Mouse (Mus musculus): ENCODE measurements around the gene Col25a1. TPM values are rescaled to one million over a fixed set of nuclear protein-coding genes. Genes with fewer than 3 reads are reported as not detected.

Gene Col25a1
- polyA plus RNA-seq, 3 experiments from 2014 or later, result not detected

GRCm38 (mm10) chr3:130256059-130256458 is 124.8 kb downstream of the Col25a1 start:
- ATAC-seq, result no peak

- ATAC-seq, result no peak
Measured at GRCm38 (mm10) chr3:130256610-130257009, 125.3 kb downstream of the Col25a1 start.

GRCm38 (mm10) chr3:130259670-130260069 is 128.4 kb downstream of the Col25a1 start:
- no peak for ATAC-seq

- no peak for ATAC-seq
Measured at GRCm38 (mm10) chr3:130260316-130260715, 129.0 kb downstream of the Col25a1 start.

- ATAC-seq, result no peak
Measured at GRCm38 (mm10) chr3:130265104-130265503, 133.8 kb downstream of the Col25a1 start.

- no peak for ATAC-seq
Measured at GRCm38 (mm10) chr3:130270509-130270908, 139.2 kb downstream of the Col25a1 start.

GRCm38 (mm10) chr3:130273949-130274348 is 142.6 kb downstream of the Col25a1 start:
- ATAC-seq, result no peak

- ATAC-seq, result no peak
Measured at GRCm38 (mm10) chr3:130278298-130279050, 147.2 kb downstream of the Col25a1 start.

GRCm38 (mm10) chr3:130283011-130283760 is 151.9 kb downstream of the Col25a1 start:
- ATAC-seq, result no peak

GRCm38 (mm10) chr3:130288102-130288501 is 156.8 kb downstream of the Col25a1 start:
- no peak for ATAC-seq

GRCm38 (mm10) chr3:130288756-130289155 is 157.5 kb downstream of the Col25a1 start:
- no peak for ATAC-seq

- no peak for ATAC-seq
Measured at GRCm38 (mm10) chr3:130289220-130289619, 157.9 kb downstream of the Col25a1 start.

- ATAC-seq, result no peak
Measured at GRCm38 (mm10) chr3:130290175-130290574, 158.9 kb downstream of the Col25a1 start.

- no peak for ATAC-seq
Measured at GRCm38 (mm10) chr3:130290672-130291071, 159.4 kb downstream of the Col25a1 start.

GRCm38 (mm10) chr3:130291926-130292325 is 160.6 kb downstream of the Col25a1 start:
- no peak for ATAC-seq

- no peak for ATAC-seq
Measured at GRCm38 (mm10) chr3:130300530-130300929, 169.2 kb downstream of the Col25a1 start.

- ATAC-seq, result no peak
Measured at GRCm38 (mm10) chr3:130303597-130303996, 172.3 kb downstream of the Col25a1 start.

- no peak for ATAC-seq
Measured at GRCm38 (mm10) chr3:130304827-130305226, 173.5 kb downstream of the Col25a1 start.

GRCm38 (mm10) chr3:130305686-130306085 is 174.4 kb downstream of the Col25a1 start:
- ATAC-seq, result no peak

GRCm38 (mm10) chr3:130309277-130309676 is 178.0 kb downstream of the Col25a1 start:
- no peak for ATAC-seq

- no peak for ATAC-seq
Measured at GRCm38 (mm10) chr3:130310694-130311305, 179.5 kb downstream of the Col25a1 start.

- ATAC-seq, result no peak
Measured at GRCm38 (mm10) chr3:130313246-130313645, 181.9 kb downstream of the Col25a1 start.
